Mouse (Mus musculus) midbrain, embryonic 15.5 days (tissue): ENCODE measurements around the gene Gpr141. TPM values are rescaled to one million over a fixed set of nuclear protein-coding genes. Genes with fewer than 3 reads are reported as not detected.

Source experiments
- ATAC-seq: fragments of 200-750 bp; cut with Nextera tagmentation; replicated peaks from 2 replicates; pipeline ENCODE4 v1.8.0; 2017; ENCODE audit warnings: moderate TSS enrichment
- H3K27ac ChIP-seq: fragments of 300-500 bp; sonication (generic); 2 replicates; pipeline ENCODE4 v1.5.1; 2015; ENCODE audit warnings: mild to moderate bottlenecking, inconsistent platforms
- H3K27me3 ChIP-seq: fragments of 300-500 bp; sonication (generic); replicated peaks from 2 replicates; pipeline ENCODE4 v1.6.1; 2015; ENCODE audit warnings: inconsistent platforms
- H3K36me3 ChIP-seq: fragments of 300-500 bp; sonication (generic); replicated peaks from 2 replicates; pipeline ENCODE4 v1.6.1; 2015; ENCODE audit warnings: inconsistent platforms
- H3K4me1 ChIP-seq: fragments of 300-500 bp; sonication (generic); 2 replicates; pipeline ENCODE4 v1.6.1; 2015; ENCODE audit warnings: inconsistent platforms
- H3K4me2 ChIP-seq: fragments of 300-500 bp; sonication (generic); 2 replicates; pipeline ENCODE4 v1.6.1; 2015; ENCODE audit warnings: inconsistent platforms, mild to moderate bottlenecking, moderate library complexity
- H3K4me3 ChIP-seq: fragments of 300-500 bp; sonication (generic); 2 replicates; pipeline ENCODE4 v1.5.1; 2015; ENCODE audit warnings: mild to moderate bottlenecking, inconsistent platforms
- H3K9ac ChIP-seq: fragments of 300-500 bp; sonication (generic); 2 replicates; pipeline ENCODE4 v1.6.1; 2015; ENCODE audit warnings: mild to moderate bottlenecking, inconsistent platforms
- H3K9me3 ChIP-seq: fragments of 300-500 bp; sonication (generic); 2 replicates; pipeline ENCODE4 v1.6.1; 2016; ENCODE audit warnings: inconsistent platforms
- WGBS: fragments of 180-500 bp; shearing (Covaris S2); methylation state at CpG from one replicate; pipeline ENCODE4 v1.1.7; 2015; ENCODE audit warnings: mixed read lengths; 5-methylcytosine and 5-hydroxymethylcytosine counted together
- polyA plus RNA-seq: library from polyadenylated mRNA; unstranded; fragments of >200 nt; fragmentation: Nextera tagmentation; extraction: Ambion mirVana; gene quantifications from 2 replicates; pipeline ENCODE4 v1.2.1, GENCODE M21; 2015

Gene Gpr141
- 0.17 and 0.27 TPM in 2 replicates for polyA plus RNA-seq

DNA sequence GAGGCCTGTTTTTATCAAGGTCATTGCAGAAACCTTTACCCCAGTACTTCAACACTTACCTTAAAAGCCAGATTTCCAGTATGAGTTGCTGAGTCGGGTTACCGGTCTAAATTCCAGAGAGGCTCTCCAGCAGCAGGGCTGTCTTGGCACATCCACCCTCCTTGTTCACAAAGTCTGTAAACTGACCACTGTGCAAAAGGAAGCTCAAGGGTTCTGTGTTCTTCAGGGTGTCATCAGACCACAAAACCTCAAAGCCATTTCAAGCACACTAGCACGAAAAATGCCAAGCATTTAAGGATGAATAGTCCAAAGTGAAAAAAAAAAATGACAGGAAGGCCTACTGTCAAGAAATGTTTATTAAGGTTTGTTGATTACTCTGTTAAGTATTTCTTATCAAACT, at the start of gene Gpr141:
Gene Gpr141 (minus strand): TSS at position 187 of the 400 bp plus-strand sequence.
- Histone ChIP-seq H3K4me2 (no peak within 1 kb of the TSS), H3K4me1 (no peaks in the 10 kb centered on the region), H3K36me3 (no peaks in the 10 kb centered on the region), H3K27ac (no peak within 1 kb of the TSS), H3K27me3 (no peaks in the 10 kb centered on the region), H3K4me3 (no peak within 1 kb of the TSS), H3K9me3 (no peaks in the 10 kb centered on the region), H3K9ac (no peak within 1 kb of the TSS)
- ATAC-seq = no peak
- 60% methylated on average over 3 of the region's 3 CpGs for WGBS

DNA sequence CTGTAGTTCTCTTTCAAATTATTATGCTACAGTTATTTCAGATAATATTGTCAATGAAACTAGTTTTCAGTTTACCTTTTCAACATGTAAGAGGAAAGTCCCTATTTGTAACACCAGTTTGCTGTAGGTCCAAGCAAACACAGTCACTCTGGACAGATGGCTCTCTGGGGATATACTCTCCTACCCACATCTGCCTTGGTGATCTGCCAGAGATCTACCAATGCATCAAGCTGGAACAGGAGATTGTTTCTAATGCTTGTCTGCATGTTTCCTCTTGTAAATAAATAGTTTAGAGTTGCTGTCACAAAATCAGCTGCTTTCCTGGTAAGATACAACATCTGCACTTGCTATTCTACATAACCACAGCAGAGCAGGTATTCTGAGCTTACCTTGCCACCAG, 40.2 kb upstream of the Gpr141 start:
- Histone ChIP-seq H3K4me3 (no peak overlapping the region), H3K27ac (no peak overlapping the region), H3K4me1 (no peaks in the 10 kb centered on the region), H3K9ac (no peak overlapping the region), H3K4me2 (no peak overlapping the region), H3K36me3 (no peaks in the 10 kb centered on the region), H3K9me3 (no peaks in the 10 kb centered on the region), H3K27me3 (peaks cover 29% of the 10 kb centered on the region)
- ATAC-seq = no peak

- Histone ChIP-seq H3K27ac (no peak overlapping the region), H3K4me2 (no peak overlapping the region), H3K4me1 (no peaks in the 10 kb centered on the region; the same call in 1 of the 2 replicates), H3K9ac (no peak overlapping the region), H3K36me3 (no peaks in the 10 kb centered on the region), H3K9me3 (no peaks in the 10 kb centered on the region), H3K4me3 (no peak overlapping the region), H3K27me3 (peaks cover 4% of the 10 kb centered on the region; the same call in 1 of the 2 replicates)
- 84% methylated on average over 9 of the region's 9 CpGs for WGBS
- no peak for ATAC-seq
These were observed 30.7 kb upstream of the Gpr141 start for GRCm38 (mm10) chr13:19854629-19855333.

- Histone ChIP-seq H3K4me1 (no peaks in the 10 kb centered on the region; the same call in 1 of the 2 replicates), H3K4me3 (no peak overlapping the region), H3K27me3 (peaks cover 4% of the 10 kb centered on the region; the same call in 1 of the 2 replicates), H3K4me2 (no peak overlapping the region), H3K36me3 (no peaks in the 10 kb centered on the region), H3K27ac (no peak overlapping the region), H3K9ac (no peak overlapping the region), H3K9me3 (no peaks in the 10 kb centered on the region; the same call in 1 of the 2 replicates)
- WGBS = 54% methylated on average over 2 of the region's 2 CpGs
- no peak for ATAC-seq
These were observed 30.0 kb upstream of the Gpr141 start for GRCm38 (mm10) chr13:19854049-19854448.

DNA sequence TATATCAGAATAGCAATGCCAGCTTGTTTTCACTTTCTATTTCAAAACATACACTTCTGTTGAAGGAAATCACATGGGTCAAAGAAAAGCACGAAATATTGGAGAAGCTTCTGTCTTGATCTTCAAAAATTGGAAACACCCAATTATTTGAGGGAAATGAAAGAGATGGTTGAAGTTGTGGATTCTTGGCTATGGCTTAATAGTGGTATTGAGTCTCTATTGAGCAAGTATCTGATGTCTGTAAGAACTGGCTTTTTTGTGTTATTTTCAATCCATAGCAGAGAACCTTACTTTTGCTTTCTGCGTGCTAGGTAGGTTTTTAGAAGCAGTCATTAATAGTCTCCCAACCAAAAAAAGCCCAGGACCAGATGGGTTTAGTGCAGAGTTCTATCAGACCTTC, 19.4 kb upstream of the Gpr141 start:
- Histone ChIP-seq H3K9me3 (no peaks in the 10 kb centered on the region), H3K36me3 (no peaks in the 10 kb centered on the region), H3K4me1 (no peaks in the 10 kb centered on the region), H3K27me3 (no peaks in the 10 kb centered on the region), H3K4me2 (no peak overlapping the region), H3K4me3 (no peak overlapping the region), H3K9ac (no peak overlapping the region), H3K27ac (no peak overlapping the region)
- ATAC-seq = no peak
- 91% methylated on average over 2 of the region's 2 CpGs for WGBS

DNA sequence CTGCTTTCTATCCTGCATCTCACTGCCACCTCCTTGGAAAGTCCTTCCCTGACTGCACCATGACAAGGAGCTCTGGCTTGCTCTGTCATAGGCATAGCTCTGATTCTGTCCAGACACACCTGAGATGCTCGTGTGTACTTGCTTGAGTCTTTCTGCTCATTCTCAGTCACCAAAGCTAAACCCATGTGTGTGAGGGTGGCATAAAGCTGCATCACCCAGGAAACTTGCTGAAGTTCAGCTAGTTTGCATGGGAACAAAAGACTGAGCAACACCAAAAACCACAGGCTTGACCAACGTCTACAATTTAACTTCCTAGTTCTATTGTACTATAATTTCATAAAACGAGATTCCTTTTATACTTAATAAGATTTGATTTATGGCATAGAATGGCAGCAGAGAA, 18.6 kb upstream of the Gpr141 start:
- Histone ChIP-seq H3K27ac (no peak overlapping the region), H3K27me3 (no peaks in the 10 kb centered on the region), H3K9me3 (no peaks in the 10 kb centered on the region), H3K36me3 (no peaks in the 10 kb centered on the region), H3K4me2 (no peak overlapping the region), H3K9ac (no peak overlapping the region), H3K4me1 (no peaks in the 10 kb centered on the region), H3K4me3 (no peak overlapping the region)
- ATAC-seq = no peak
- WGBS = 79% methylated on average over 3 of the region's 3 CpGs

DNA sequence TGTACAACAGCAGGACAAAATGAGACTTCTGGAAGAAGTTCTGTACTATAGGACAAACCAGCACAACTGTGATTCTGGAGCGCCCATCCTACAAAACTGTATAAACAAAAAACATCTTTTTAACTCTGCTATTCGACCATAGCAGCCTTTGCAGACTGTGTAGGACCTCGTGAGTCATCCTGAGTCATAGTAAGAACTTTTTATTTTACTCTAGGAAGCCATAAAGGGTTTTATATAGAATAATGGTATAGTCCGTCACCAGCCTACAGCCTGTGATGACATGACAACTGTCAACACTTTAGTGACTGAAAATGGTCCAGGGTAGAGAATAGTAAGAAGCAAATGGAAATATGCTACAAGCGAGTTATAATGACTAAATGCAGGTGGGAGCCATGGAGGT, 17.6 kb upstream of the Gpr141 start:
- H3K9me3 ChIP-seq = no peaks in the 10 kb centered on the region
- H3K36me3 ChIP-seq = no peaks in the 10 kb centered on the region
- no peak overlapping the region for H3K4me2 ChIP-seq
- 77% methylated on average over 5 of the region's 5 CpGs for WGBS
- no peak overlapping the region for H3K27ac ChIP-seq
- H3K4me3 ChIP-seq = no peak overlapping the region
- H3K9ac ChIP-seq = no peak overlapping the region
- no peaks in the 10 kb centered on the region for H3K4me1 ChIP-seq
- no peak for ATAC-seq
- H3K27me3 ChIP-seq = no peaks in the 10 kb centered on the region

- no peaks in the 10 kb centered on the region for H3K9me3 ChIP-seq
- WGBS = 83% methylated on average over 1 of the region's 1 CpGs
These were observed 16.1 kb upstream of the Gpr141 start for GRCm38 (mm10) chr13:19840206-19840605.

GRCm38 (mm10) chr13:19830560-19830959, 6.5 kb upstream of the Gpr141 start:
- 93% methylated on average over 4 of the region's 4 CpGs for WGBS
- ATAC-seq = no peak
- Histone ChIP-seq H3K4me1 (no peaks in the 10 kb centered on the region), H3K27ac (no peak overlapping the region), H3K9ac (no peak overlapping the region), H3K36me3 (no peaks in the 10 kb centered on the region), H3K27me3 (no peaks in the 10 kb centered on the region), H3K4me2 (no peak overlapping the region), H3K9me3 (no peaks in the 10 kb centered on the region), H3K4me3 (no peak overlapping the region)

More at GRCm38 (mm10) chr13:19840206-19840605, 16.1 kb upstream of the Gpr141 start:
- Histone ChIP-seq H3K4me1 (no peaks in the 10 kb centered on the region), H3K36me3 (no peaks in the 10 kb centered on the region), H3K9ac (no peak overlapping the region), H3K27ac (no peak overlapping the region), H3K4me2 (no peak overlapping the region), H3K4me3 (no peak overlapping the region), H3K27me3 (no peaks in the 10 kb centered on the region)
- ATAC-seq = no peak

- H3K9ac ChIP-seq = no peak overlapping the region
- H3K36me3 ChIP-seq = no peaks in the 10 kb centered on the region
- H3K4me3 ChIP-seq = no peak overlapping the region
- no peaks in the 10 kb centered on the region for H3K27me3 ChIP-seq
- no peak overlapping the region for H3K27ac ChIP-seq
- H3K4me1 ChIP-seq = no peaks in the 10 kb centered on the region
- H3K4me2 ChIP-seq = no peak overlapping the region
- H3K9me3 ChIP-seq = no peaks in the 10 kb centered on the region
- WGBS = 83% methylated on average over 2 of the region's 2 CpGs
- no peak for ATAC-seq
These were observed 4.0 kb upstream of the Gpr141 start for GRCm38 (mm10) chr13:19828095-19828494.

DNA sequence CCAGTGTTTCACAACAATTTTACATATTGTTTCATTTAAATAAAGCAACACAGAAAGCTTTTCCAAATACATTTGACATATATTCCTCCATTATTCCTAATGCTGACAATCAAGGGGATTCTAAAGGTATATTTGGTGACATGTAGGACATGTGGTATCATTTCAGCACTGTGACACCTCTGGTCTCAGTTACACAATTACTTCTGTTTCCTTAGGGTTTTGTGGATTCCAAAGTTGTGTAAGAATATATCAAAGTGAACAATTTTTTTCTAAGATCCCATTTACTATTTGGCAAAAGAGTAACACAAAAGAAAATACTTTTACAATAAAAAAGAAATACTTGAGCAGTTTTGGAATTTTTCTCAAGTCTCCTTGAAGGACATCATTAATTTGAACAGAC, 2.4 kb downstream of the Gpr141 start:
- Histone ChIP-seq H3K4me1 (no peaks in the 10 kb centered on the region), H3K36me3 (no peaks in the 10 kb centered on the region), H3K9me3 (no peaks in the 10 kb centered on the region), H3K27ac (no peak overlapping the region), H3K4me2 (no peak overlapping the region), H3K27me3 (no peaks in the 10 kb centered on the region), H3K4me3 (no peak overlapping the region), H3K9ac (no peak overlapping the region)
- ATAC-seq = no peak

- H3K27ac ChIP-seq = no peak overlapping the region
- no peaks in the 10 kb centered on the region for H3K9me3 ChIP-seq
- 92% methylated on average over 4 of the region's 4 CpGs for WGBS
- H3K27me3 ChIP-seq = no peaks in the 10 kb centered on the region
- no peak overlapping the region for H3K4me2 ChIP-seq
- H3K9ac ChIP-seq = no peak overlapping the region
- H3K36me3 ChIP-seq = no peaks in the 10 kb centered on the region
- H3K4me3 ChIP-seq = no peak overlapping the region
- no peak for ATAC-seq
- no peaks in the 10 kb centered on the region for H3K4me1 ChIP-seq
These were observed 4.1 kb downstream of the Gpr141 start for GRCm38 (mm10) chr13:19819926-19820325.

DNA sequence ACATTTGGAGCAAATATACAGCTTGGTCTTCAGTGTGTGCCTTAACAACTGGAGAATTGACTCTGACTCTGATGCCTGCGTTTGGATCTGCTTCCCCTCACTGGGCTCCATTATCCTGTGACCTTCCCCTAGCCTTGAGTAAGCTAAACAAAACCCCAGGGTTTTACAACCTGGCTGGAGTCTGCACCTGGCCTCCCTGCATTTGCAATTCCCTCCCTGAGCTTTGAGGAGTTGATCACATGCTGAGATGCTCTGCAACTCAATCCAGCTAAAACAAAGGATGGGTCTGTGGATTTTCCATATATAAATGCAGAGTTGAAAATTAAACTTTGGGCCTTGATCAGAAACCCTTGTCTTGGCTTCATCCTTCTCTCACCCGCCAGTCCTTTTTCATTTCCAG, 4.8 kb downstream of the Gpr141 start:
- no peaks in the 10 kb centered on the region for H3K27me3 ChIP-seq
- H3K4me2 ChIP-seq = no peak overlapping the region
- no peaks in the 10 kb centered on the region for H3K36me3 ChIP-seq
- H3K9me3 ChIP-seq = no peaks in the 10 kb centered on the region
- ATAC-seq = no peak
- 57% methylated on average over 2 of the region's 2 CpGs for WGBS
- no peak overlapping the region for H3K27ac ChIP-seq
- no peak overlapping the region for H3K9ac ChIP-seq
- no peaks in the 10 kb centered on the region for H3K4me1 ChIP-seq
- H3K4me3 ChIP-seq = no peak overlapping the region
